Mouse (Mus musculus) bone marrow macrophage, adult 2 months (primary cell): ENCODE measurements around the gene Irf8. TPM values are rescaled to one million over a fixed set of nuclear protein-coding genes. Genes with fewer than 3 reads are reported as not detected.

Source experiments
- H3K27ac ChIP-seq: 2 replicates; pipeline ENCODE4 v1.5.1; 2012; ENCODE audit warnings: low read depth, low read length; ENCODE audit not compliant: insufficient read depth
- H3K4me1 ChIP-seq: 2 replicates; pipeline ENCODE4 v1.6.1; 2012; ENCODE audit warnings: low read length; ENCODE audit not compliant: control insufficient read depth, insufficient read depth
- H3K4me3 ChIP-seq: 2 replicates; pipeline ENCODE4 v1.5.1; 2012; ENCODE audit warnings: mild to moderate bottlenecking, low read length, moderate library complexity; ENCODE audit not compliant: insufficient read depth
- CTCF ChIP-seq: IDR thresholded peaks from 2 replicates; pipeline ENCODE4 v1.5.1; 2012; ENCODE audit warnings: low read depth, mild to moderate bottlenecking, low read length, moderate library complexity
- POLR2A ChIP-seq: IDR thresholded peaks from 2 replicates; pipeline ENCODE4 v1.6.1; 2012; ENCODE audit warnings: mild to moderate bottlenecking, low read depth, low read length, borderline replicate concordance
- polyA plus RNA-seq: library from polyadenylated mRNA; stranded (reverse); fragments of >200 nt; gene quantifications from 2 replicates; pipeline ENCODE4 v1.2.4, GENCODE M21; 2012; ENCODE audit not compliant: missing spikeins, insufficient read depth, insufficient read length

Irf8 gene
- polyA plus RNA-seq, 1 experiment: 157 TPM

DNA sequence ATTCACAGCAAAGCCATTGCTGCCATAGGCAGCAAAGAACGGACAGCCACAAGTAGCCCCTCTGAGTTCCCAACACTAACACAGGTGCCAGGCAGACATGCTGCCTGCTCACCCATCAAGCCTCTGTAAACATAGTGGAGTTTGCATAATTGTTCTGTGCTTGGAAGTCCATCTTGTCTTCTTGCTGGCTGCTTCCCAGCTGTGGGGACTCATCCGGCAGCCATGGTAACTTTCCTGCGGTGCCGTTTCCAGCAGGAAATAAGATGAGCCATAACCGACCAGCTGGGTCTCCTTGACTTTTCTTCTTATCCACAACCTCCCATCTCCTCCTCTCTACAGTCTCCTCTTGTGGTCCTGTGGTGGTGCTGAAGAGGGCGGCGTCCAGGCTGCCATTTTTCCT, 37.7 kb upstream of the Irf8 start:
- H3K4me3 ChIP-seq: no peak overlapping the region
- TF ChIP-seq POLR2A (no peak), CTCF (no peak)
- peak overlapping the region; percentile 76 for H3K27ac ChIP-seq
- H3K4me1 ChIP-seq: peaks cover 76% of the 10 kb centered on the region

DNA sequence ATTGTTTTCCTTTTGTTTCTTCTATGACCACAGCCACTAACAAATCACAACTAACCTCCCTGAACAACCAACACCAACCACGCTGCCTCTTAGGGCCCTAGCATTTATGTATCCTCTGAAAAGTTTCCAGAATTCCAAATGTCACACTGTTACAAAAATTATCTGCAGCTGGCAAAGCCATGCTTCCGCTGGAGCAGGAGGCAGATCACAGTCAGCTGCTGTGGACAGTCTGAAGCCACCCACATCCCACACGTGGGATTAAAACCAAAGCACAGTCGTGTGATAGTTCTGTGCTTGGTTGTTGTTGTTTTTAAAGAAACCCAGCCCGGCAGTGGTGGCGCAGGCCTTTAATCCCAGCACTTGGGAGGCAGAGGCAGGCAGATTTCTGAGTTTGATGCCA, 37.1 kb upstream of the Irf8 start:
- TF ChIP-seq POLR2A (no peak), CTCF (no peak)
- H3K4me1 ChIP-seq: peaks cover 82% of the 10 kb centered on the region
- H3K4me3 ChIP-seq: no peak overlapping the region
- H3K27ac ChIP-seq: peak overlapping the region; percentile 76

DNA sequence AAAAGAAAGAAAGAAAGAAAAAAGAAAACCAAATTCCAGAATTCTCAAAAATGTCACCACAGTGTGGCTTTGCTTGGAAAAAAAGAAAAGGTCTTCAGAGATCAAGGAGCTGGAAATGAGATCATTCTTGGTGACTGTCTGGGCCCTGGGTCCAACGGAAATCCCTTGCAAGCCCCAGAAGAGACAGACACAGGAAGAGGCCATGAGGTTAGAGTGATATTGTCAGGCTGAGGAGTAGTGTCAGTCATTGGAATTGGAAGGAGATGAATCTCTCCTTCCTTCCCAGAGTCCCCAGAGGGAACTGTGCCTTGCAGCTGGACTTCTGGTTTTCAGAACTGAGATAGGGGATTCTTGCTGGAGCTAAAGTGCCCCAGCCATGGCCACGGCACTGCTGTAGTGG, 36.6 kb upstream of the Irf8 start:
- TF ChIP-seq CTCF: no peak
- TF ChIP-seq POLR2A: no peak
- H3K27ac ChIP-seq: peak overlapping the region; percentile 46
- no peak overlapping the region for H3K4me3 ChIP-seq
- H3K4me1 ChIP-seq: peaks cover 81% of the 10 kb centered on the region

DNA sequence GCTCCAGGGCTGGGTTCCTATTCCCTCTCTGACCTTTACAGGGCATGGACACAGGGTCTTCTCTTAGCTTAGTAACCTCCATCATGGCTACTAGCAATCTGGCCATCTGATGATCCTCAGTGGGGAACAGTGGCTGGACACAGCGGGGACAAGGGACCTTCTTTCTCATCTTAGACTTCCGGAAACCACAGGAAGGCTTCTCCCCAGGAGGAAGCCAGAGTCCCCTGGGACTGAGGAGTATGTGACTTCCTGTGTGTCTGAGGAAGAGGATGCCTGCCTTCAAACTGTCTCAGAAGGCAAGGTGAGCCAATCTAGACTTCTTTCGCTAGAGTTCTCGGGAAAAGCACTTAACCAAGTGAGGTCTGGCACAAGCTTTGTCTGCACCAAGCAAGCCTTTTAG, 36.1 kb upstream of the Irf8 start:
- TF ChIP-seq POLR2A: no peak
- TF ChIP-seq CTCF: no peak
- H3K4me3 ChIP-seq: no peak overlapping the region
- H3K27ac ChIP-seq: peak overlapping the region; percentile 46
- H3K4me1 ChIP-seq: peaks cover 81% of the 10 kb centered on the region

DNA sequence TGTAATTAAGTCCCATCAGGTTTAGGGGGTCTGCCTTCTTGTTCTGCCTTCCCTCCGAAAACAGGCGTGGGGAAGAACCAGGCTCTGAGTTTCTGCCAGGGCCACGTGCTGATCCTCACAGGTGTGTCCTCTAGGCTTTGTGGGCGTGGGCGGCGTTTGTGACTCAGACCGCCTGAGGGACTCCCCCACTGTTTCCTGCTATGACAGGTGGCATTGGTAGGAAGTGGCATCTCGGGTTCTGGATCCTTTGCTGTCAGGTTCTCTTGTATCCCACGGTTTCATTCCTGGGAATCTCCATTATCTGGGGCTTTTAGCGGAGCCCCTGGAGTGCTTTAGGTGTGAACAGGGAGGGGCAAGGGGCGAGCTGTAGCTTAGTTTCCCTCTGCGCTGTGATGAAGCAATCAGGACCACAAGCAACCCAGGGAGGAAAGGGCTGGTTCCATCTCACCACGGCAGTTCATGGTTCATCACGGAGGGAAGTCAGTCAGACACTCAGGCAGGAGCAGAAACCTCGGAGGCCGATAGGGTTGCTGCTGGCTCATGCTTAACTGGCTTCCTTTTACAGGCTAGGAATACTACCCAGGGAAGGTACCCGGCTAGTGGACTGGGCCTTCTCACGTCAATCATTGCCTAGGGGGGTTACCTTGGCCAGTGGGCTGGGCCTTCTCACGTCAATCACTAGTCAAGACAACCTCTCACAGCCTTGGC, 34.2 kb upstream of the Irf8 start:
- H3K4me1 ChIP-seq: peaks cover 64% of the 10 kb centered on the region
- TF ChIP-seq CTCF (no peak), POLR2A (no peak)
- no peak overlapping the region for H3K4me3 ChIP-seq
- no peak overlapping the region for H3K27ac ChIP-seq

DNA sequence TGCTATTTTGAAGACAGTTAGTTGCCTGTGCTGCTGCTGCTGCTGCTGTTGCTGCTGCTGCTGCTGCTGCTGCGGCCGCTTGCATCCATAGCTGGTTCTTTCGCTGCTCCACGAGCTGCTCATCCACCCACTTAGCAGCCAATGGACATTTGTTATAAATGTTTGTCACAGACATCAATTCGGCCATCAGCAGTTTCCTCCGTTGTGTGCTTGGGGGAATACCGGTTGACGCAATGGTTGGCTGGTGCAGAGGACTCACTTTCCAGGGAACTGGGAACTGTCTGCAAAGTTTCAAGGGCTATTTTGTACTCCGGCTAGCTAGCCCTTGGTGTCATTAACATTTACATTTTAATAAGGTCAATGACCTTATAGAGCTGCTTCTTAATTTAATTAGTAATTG, 32.0 kb upstream of the Irf8 start:
- TF ChIP-seq POLR2A: no peak
- TF ChIP-seq CTCF: no peak
- H3K4me1 ChIP-seq: peaks cover 59% of the 10 kb centered on the region
- no peak overlapping the region for H3K4me3 ChIP-seq
- H3K27ac ChIP-seq: no peak overlapping the region

DNA sequence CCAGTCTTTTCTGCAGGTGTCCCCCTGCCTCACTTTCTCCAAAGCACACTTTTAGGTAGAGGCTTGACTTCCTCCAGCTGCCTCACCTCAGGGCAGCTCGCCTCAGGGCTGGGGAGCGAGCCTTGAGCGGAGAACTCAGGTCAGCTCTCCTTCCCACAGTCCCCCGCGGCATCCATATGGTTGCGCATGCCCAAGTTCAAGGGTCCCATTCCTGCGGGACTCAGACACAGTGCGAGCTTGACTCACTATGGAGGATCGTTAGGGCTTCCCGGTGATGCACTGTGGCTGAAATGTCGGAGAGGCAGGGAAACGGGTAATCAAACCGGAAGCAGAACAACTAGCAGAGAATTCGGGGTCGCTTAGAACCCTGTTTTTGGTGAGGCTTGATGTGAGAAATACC, 31.0 kb upstream of the Irf8 start:
- Histone ChIP-seq H3K4me3 (no peak overlapping the region), H3K27ac (no peak overlapping the region), H3K4me1 (peaks cover 59% of the 10 kb centered on the region)
- TF ChIP-seq CTCF (no peak), POLR2A (no peak)

DNA sequence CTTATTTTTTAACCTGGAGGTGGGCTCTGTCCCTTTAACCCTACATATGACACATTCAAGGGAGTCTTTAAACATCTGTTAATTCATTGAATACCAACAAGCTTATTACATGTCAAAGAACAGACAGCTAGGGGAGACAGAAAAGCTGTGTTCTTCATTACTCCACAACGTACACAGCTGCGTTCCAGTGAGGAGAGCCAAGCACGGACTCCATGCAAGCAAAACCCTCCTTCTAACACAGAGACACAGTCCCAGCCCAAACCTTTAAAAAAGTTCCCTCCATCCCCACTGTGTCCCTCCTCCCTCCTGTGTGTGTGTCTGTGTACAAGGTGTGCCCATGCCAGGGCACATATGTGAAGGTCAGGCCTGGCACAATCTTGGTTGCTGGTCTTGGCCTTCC, 30.0 kb upstream of the Irf8 start:
- Histone ChIP-seq H3K4me3 (no peak overlapping the region), H3K27ac (no peak overlapping the region), H3K4me1 (peaks cover 55% of the 10 kb centered on the region)
- TF ChIP-seq CTCF (no peak), POLR2A (no peak)

DNA sequence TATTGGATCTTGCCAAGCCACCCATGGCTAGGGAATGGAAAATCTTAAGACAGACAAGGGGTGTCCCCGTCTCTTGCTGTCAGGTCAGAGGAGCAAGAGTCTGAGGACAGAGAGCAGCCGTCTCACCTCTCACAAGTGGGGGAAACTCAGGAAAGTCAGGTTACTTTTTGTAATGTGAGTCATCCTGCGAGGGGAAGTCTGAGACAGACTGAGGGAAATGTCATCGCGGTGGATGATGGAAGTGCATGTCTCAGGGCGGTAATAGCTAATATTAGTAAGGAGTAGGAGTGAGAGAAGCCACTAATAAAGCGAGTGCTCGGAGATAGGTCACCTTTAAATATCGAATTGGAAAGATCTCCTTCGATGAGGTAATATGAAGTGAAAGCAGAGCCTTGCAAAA, 27.0 kb upstream of the Irf8 start:
- H3K4me1 ChIP-seq: peaks cover 32% of the 10 kb centered on the region
- no peak overlapping the region for H3K27ac ChIP-seq
- no peak overlapping the region for H3K4me3 ChIP-seq
- no peak for TF ChIP-seq POLR2A
- no peak for TF ChIP-seq CTCF

DNA sequence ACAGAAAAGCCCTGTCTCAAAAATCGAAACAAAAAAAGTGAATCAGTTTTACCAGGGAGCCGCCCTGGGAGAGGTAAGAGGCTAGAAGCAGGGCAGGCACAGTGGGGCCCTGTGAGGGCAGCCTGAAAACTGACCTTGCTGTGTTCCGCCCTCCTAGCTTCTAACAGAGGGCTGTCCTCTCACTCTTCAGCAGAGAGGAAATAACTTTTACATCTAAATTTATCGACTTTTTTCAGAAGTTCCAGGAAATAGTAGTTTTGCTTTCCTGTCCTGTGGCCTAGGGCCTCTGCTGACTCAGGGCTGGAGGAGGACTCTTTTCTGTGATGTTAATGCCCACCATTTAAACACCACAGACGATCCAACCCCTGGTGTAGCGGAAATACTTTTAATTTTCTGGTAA, 21.0 kb upstream of the Irf8 start:
- TF ChIP-seq CTCF (no peak), POLR2A (no peak)
- peak overlapping the region; percentile 91 for H3K27ac ChIP-seq
- H3K4me3 ChIP-seq: no peak overlapping the region
- H3K4me1 ChIP-seq: peaks cover 39% of the 10 kb centered on the region

DNA sequence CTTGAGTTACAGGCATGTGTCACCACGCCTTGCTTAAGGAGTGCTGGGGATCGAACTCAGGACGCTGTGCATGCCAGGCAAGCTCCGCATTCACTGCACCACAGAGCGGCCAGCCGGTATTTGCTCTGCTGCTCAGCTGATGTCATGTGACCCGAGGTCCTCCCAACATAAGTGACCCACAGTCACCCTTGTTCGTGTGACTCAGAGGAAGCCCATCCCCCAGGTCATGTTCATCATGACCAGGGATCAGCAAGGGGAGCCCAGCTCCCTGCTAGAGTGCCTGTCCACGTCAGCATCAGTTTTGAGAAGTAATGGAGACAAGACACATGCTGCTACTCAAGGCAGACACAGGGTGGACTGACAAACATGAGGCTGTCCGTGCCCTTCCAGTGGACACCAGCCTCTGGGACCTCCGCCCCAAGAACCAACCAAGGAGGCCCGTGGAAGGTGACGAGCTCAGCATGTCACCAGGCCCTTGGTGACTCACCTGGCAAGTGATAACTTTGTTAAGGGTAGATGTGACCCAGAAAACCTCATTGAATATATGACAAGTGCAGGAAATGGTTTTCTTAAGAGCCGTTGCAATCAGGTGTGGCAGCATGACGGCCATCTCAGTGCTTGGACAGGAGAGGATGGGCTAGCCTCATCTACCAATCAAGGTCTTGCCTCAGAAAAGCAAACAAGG, 20.0 kb upstream of the Irf8 start:
- H3K4me3 ChIP-seq: no peak overlapping the region
- H3K27ac ChIP-seq: peak overlapping the region; percentile 91
- TF ChIP-seq POLR2A (no peak), CTCF (no peak)
- peaks cover 34% of the 10 kb centered on the region for H3K4me1 ChIP-seq
